Mouse (Mus musculus) cerebellum, adult 2 months (tissue): ENCODE measurements around the gene Med21. TPM values are rescaled to one million over a fixed set of nuclear protein-coding genes. Genes with fewer than 3 reads are reported as not detected.

ENCODE experiments used
- DNase-seq, 2 experiments: peaks; one replicate each; pipeline ENCODE4 v3.0.0; 2021
- H3K27ac ChIP-seq: fragments of 200-500 bp; 2 replicates; pipeline ENCODE4 v1.5.1; 2012; ENCODE audit warnings: low read length, control low read depth, inconsistent platforms; ENCODE audit not compliant: insufficient read depth
- H3K27me3 ChIP-seq: fragments of 200-500 bp; 2 replicates; pipeline ENCODE4 v1.6.1; 2012; ENCODE audit warnings: inconsistent platforms, mild to moderate bottlenecking, low read length, moderate library complexity; ENCODE audit not compliant: control insufficient read depth, insufficient read depth
- H3K4me1 ChIP-seq: fragments of 200-500 bp; 2 replicates; pipeline ENCODE4 v1.6.1; 2011; ENCODE audit warnings: low read length; ENCODE audit not compliant: control insufficient read depth, insufficient read depth
- H3K4me3 ChIP-seq: fragments of 200-500 bp; replicated peaks from 2 replicates; pipeline ENCODE3; 2011; ENCODE audit warnings: mild to moderate bottlenecking, low read depth, low read length, control low read depth; ENCODE audit not compliant: insufficient read depth
- CTCF ChIP-seq: fragments of 200-500 bp; IDR thresholded peaks from 2 replicates; pipeline ENCODE4 v1.5.1; 2011; ENCODE audit warnings: low read depth, mild to moderate bottlenecking, control low read depth, low read length, moderate library complexity, borderline replicate concordance; ENCODE audit not compliant: insufficient read depth
- POLR2A ChIP-seq: fragments of 200-500 bp; IDR thresholded peaks from 2 replicates; pipeline ENCODE4 v1.6.1; 2011; ENCODE audit warnings: low read length, control low read depth, borderline replicate concordance; ENCODE audit not compliant: insufficient read depth
- WGBS: fragments of 180-500 bp; shearing (Covaris S2); methylation state at CpG from one replicate; pipeline ENCODE4 v1.1.7; 2018; 5-methylcytosine and 5-hydroxymethylcytosine counted together
- polyA plus RNA-seq: library from polyadenylated mRNA; depleted of rRNA; stranded (reverse); fragments of >200 nt; gene quantifications from 2 replicates; pipeline ENCODE4 v1.2.3, GENCODE M21; 2012

Med21 gene
- polyA plus RNA-seq, 1 experiment: 93.1 TPM

DNA sequence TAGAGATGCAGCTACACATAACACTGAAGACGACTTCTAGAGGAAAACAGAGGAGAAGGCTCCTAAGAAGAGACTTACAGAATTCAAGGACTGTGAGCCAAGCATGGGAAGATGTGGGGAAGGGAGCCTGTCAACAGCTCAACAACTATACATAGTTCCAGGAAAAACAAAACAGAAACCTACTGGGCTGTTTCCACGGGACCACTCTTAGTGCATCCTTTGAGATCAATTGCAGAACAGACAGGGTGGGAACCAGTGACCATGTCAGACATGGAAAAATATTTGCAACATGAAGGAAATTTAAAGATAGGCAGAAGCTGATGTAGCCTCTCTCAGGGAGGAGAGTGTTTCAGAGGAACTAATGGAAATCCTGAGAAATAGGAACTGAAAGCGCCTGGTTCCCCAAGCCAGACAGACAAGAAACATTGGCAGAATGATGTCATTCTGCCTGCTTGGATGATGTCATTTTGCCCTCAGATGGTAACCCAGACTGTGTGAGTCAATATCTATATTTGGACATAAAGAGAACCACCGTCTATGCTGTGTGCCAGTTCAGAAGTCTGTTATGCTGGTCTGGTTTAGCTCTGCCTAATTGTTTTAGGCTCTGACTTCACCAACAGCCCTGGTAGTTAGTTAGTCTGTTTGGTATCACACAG lies 32.7 kb downstream of the Med21 start:
- TF ChIP-seq POLR2A (no peak), CTCF (no peak)
- no peak for DNase-seq
- WGBS: 73% methylated on average over 4 of the region's 4 CpGs
- H3K4me1 ChIP-seq: no peaks in the 10 kb centered on the region
- no peak overlapping the region for H3K4me3 ChIP-seq
- no peak overlapping the region for H3K27ac ChIP-seq
- no peaks in the 10 kb centered on the region for H3K27me3 ChIP-seq

- WGBS: 83% methylated on average over 10 of the region's 10 CpGs
- H3K27ac ChIP-seq: no peak overlapping the region
- H3K4me1 ChIP-seq: no peaks in the 10 kb centered on the region
- no peak overlapping the region for H3K4me3 ChIP-seq
- H3K27me3 ChIP-seq: no peaks in the 10 kb centered on the region
- no peak for DNase-seq
- TF ChIP-seq CTCF: no peak
- no peak for TF ChIP-seq POLR2A
Measured at GRCm38 (mm10) chr6:146676904-146677303, 34.6 kb downstream of the Med21 start.

DNA sequence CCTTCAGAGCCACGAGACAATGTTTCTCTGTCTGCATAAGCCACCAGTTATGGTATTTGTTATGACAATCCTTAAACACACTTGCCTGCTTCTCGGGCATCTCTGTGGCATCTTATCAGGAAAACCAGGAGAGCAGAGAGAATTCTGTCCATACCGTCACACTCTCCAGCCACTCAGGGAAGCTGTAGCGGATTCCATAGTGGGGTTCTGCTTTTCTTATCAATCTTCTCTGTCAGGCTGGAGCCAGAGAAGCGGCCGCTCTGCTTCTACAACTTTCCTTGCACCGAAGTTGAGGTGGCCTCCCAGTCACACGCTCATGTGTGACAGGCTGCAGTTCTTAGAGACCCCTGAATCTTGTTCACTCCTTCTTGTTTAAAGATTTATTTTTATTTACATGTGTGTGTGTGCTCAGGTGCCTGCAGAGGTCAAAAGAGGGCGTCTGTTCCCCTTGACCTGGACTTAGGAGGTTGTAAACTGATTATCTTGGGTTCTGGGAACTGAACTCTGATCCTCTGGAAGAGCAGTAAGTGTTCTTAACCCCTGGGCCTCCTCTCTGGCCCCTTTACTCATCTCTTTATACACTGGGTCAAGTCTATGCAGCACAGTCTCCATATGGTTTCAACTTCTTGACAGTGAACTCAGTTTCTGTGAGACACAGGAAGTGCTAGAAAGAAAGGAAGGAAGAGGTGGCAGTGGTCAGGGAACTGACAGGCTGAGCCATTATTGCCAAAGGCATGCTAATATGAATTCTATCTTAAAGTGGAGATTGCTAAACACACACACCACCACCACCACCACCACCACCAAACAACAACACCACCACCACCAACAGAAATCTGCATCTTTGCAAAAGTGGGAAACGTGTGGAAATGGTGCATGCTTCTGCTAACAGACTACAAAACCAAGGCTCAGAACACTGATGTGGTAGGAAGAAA lies 36.1 kb downstream of the Med21 start:
- 75% methylated on average over 10 of the region's 10 CpGs for WGBS
- H3K27ac ChIP-seq: no peak overlapping the region
- TF ChIP-seq POLR2A (no peak), CTCF (no peak)
- H3K4me1 ChIP-seq: no peaks in the 10 kb centered on the region
- no peak overlapping the region for H3K4me3 ChIP-seq
- H3K27me3 ChIP-seq: no peaks in the 10 kb centered on the region
- no peak for DNase-seq

GRCm38 (mm10) chr6:146683881-146684280 lies 41.5 kb downstream of the Med21 start:
- no peaks in the 10 kb centered on the region for H3K4me1 ChIP-seq
- no peak overlapping the region for H3K27ac ChIP-seq
- no peak overlapping the region for H3K4me3 ChIP-seq
- no peaks in the 10 kb centered on the region for H3K27me3 ChIP-seq
- no peak for TF ChIP-seq CTCF
- no peak for TF ChIP-seq POLR2A
- no peak for DNase-seq
- WGBS: 81% methylated on average over 4 of the region's 4 CpGs

- 77% methylated on average over 17 of the region's 17 CpGs for WGBS
- H3K27ac ChIP-seq: no peak overlapping the region
- no peak for DNase-seq
- TF ChIP-seq POLR2A: no peak
- TF ChIP-seq CTCF: no peak
- no peaks in the 10 kb centered on the region for H3K27me3 ChIP-seq
- no peak overlapping the region for H3K4me3 ChIP-seq
- H3K4me1 ChIP-seq: no peaks in the 10 kb centered on the region
Measured at GRCm38 (mm10) chr6:146685781-146686308, 43.5 kb downstream of the Med21 start.

GRCm38 (mm10) chr6:146686463-146687196 lies 44.3 kb downstream of the Med21 start:
- no peak for TF ChIP-seq POLR2A
- TF ChIP-seq CTCF: no peak
- Histone ChIP-seq H3K4me1 (no peaks in the 10 kb centered on the region), H3K27ac (no peak overlapping the region), H3K4me3 (no peak overlapping the region), H3K27me3 (no peaks in the 10 kb centered on the region)
- 79% methylated on average over 5 of the region's 5 CpGs for WGBS
- DNase-seq: no peak

DNA sequence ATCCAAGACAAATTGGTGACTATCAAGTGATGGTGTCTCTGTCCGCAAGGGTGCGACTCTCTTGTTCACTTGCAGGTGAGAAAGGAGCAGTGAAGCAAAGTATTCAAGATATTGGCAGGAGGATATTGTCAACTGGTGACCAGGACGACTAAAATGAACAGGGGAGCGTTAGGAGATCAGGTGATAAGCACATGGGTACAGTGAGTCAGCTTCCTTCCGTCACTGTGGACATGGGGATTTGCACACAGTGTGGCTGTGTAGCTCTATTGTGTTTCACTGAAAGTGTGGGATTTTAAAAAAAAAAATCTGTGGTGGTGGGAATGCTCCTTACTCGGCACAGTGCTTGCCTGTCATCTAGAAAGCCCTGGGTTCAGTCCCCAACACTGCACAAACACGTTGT lies 45.7 kb downstream of the Med21 start:
- no peak overlapping the region for H3K27ac ChIP-seq
- H3K4me3 ChIP-seq: no peak overlapping the region
- 85% methylated on average over 7 of the region's 7 CpGs for WGBS
- no peaks in the 10 kb centered on the region for H3K27me3 ChIP-seq
- no peak for TF ChIP-seq POLR2A
- no peak for TF ChIP-seq CTCF
- no peaks in the 10 kb centered on the region for H3K4me1 ChIP-seq
- DNase-seq: no peak
